Comparison of ENCODE assay signal across 21 mouse cellular contexts in the genomic region with DNA sequence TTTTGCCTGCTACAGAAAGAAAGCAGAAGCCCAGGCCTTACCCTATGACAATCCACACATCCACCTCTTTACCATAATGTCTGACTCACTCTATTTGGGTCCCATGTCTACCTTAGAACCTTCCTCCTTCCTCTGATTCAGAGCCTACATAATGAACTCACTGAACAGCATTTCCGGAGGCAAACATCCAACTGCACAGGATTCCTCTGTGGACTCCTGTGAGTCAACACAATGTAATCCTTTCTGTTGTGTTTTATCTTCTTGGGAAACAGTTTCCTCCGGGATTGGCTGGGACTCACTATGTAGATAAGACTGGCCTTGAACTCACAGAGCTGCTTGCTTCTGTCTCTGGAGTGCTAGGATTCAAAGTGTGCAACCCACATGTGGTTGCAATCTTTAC. TPM values are rescaled to one million over a fixed set of nuclear protein-coding genes. Genes with fewer than 3 reads are reported as not detected.
DNase-seq lines count a peak whose midpoint lies in the region; ATAC-seq and TF ChIP-seq lines count a peak whose summit lies in the region.
"Had no signal": no experiment of that assay in that cellular context is flagged by ENCODE, and none has a peak within 500 bp of the region (broad histone marks: within the 10 kb centered on the region; RNA-seq: fewer than 3 reads in every experiment).

No protein-coding gene starts in this region.

- TF ChIP-seq CTCF in liver, adult 2 months (IDR thresholded peaks at IDR 0.05; ENCODE audit: low read depth, low read length): no peak
- TF ChIP-seq CTCF in stomach, postnatal 0 days (IDR thresholded peaks at IDR 0.05; ENCODE audit: low read depth): no peak

- no peak for TF ChIP-seq EP300 in stomach, postnatal 0 days (optimal IDR thresholded peaks at IDR 0.05)

- peak; percentile 2 for DNase-seq in adrenal gland, adult 8-10 months
- no peak for DNase-seq in adrenal gland, postnatal 25 days
- peak; percentile 5 for DNase-seq in liver, adult 2 months (ENCODE audit: extremely low read depth, low read depth, low spot score)
- DNase-seq in adrenal gland, postnatal 10 days: peak; percentile 12
- DNase-seq in stomach, postnatal 0 days (ENCODE audit: low spot score): no peak
- DNase-seq in ovary, postnatal 36 days (ENCODE audit: low spot score): no peak
- DNase-seq in retina, postnatal 1 day: no peak
- DNase-seq: cerebellum, adult 9-11 months; forebrain, postnatal 0 days; heart, postnatal 4 days; kidney, adult 18-20 months; kidney, postnatal 25 days; lung, adult 2 months; lung, postnatal 4 days; right cerebral cortex, adult 18-20 months; thymus, postnatal 4 days had no signal

- no peak overlapping the region for H3K4me2 ChIP-seq in liver, embryonic 12.5 days
- no peak overlapping the region for H3K4me2 ChIP-seq in stomach, postnatal 0 days (replicated peaks; ENCODE audit: low read depth)
- H3K4me2 ChIP-seq: midbrain, embryonic 12.5 days; neural tube, embryonic 15.5 days had no signal

- ATAC-seq in liver, embryonic 12.5 days: no peak
- ATAC-seq in stomach, postnatal 0 days (ENCODE audit: low FRiP score, low TSS enrichment): peak; percentile 64
- ATAC-seq: forebrain, postnatal 0 days; hindbrain, postnatal 0 days had no signal

- no peaks in the 10 kb centered on the region for H3K79me2 ChIP-seq in liver, adult 2 months (ENCODE audit: control insufficient read depth, insufficient read depth, low read length)

- no peaks in the 10 kb centered on the region for H3K4me1 ChIP-seq in liver, adult 2 months (ENCODE audit: control insufficient read depth, insufficient read depth, low read length)
- H3K4me1 ChIP-seq in liver, embryonic 12.5 days: no peaks in the 10 kb centered on the region
- no peaks in the 10 kb centered on the region for H3K4me1 ChIP-seq in stomach, postnatal 0 days (replicated peaks; ENCODE audit: control insufficient read depth, insufficient read depth)
- H3K4me1 ChIP-seq: neural tube, embryonic 15.5 days had no signal

- H3K9me3 ChIP-seq in liver, embryonic 12.5 days (replicated peaks): no peaks in the 10 kb centered on the region
- H3K9me3 ChIP-seq in stomach, postnatal 0 days (ENCODE audit: control insufficient read depth, low read length): no peaks in the 10 kb centered on the region
- H3K9me3 ChIP-seq: midbrain, embryonic 12.5 days; neural tube, embryonic 15.5 days had no signal

- no peak overlapping the region for H3K4me3 ChIP-seq in liver, adult 2 months (ENCODE audit: insufficient read depth, low read depth, low read length)
- H3K4me3 ChIP-seq in liver, embryonic 12.5 days: no peak overlapping the region
- no peak overlapping the region for H3K4me3 ChIP-seq in stomach, postnatal 0 days (ENCODE audit: low read depth, low read length)
- H3K4me3 ChIP-seq: midbrain, embryonic 12.5 days; neural tube, embryonic 15.5 days had no signal

- no peak for TF ChIP-seq POLR2A in liver, adult 2 months (IDR thresholded peaks at IDR 0.05; ENCODE audit: extremely low read depth, insufficient read depth, low read length)

- no peak overlapping the region for H3K9ac ChIP-seq in liver, adult 2 months (ENCODE audit: low read depth, low read length)
- H3K9ac ChIP-seq in liver, embryonic 12.5 days: no peak overlapping the region
- H3K9ac ChIP-seq in stomach, postnatal 0 days (ENCODE audit: low read length): no peak overlapping the region
- H3K9ac ChIP-seq: forebrain, postnatal 0 days; midbrain, embryonic 12.5 days; neural tube, embryonic 15.5 days had no signal

- no peaks in the 10 kb centered on the region for H3K36me3 ChIP-seq in liver, adult 2 months (ENCODE audit: control insufficient read depth, insufficient read depth, low read length)
- H3K36me3 ChIP-seq in liver, embryonic 12.5 days: no peaks in the 10 kb centered on the region
- H3K36me3 ChIP-seq in stomach, postnatal 0 days (ENCODE audit: control insufficient read depth, insufficient read depth, low read length): no peaks in the 10 kb centered on the region
- H3K36me3 ChIP-seq: midbrain, embryonic 12.5 days; neural tube, embryonic 15.5 days had no signal

- no peak overlapping the region for H3K27ac ChIP-seq in liver, adult 2 months (replicated peaks; ENCODE audit: insufficient read depth, low read depth, low read length)
- H3K27ac ChIP-seq in liver, embryonic 12.5 days: no peak overlapping the region
- no peak overlapping the region for H3K27ac ChIP-seq in stomach, postnatal 0 days (replicated peaks)
- H3K27ac ChIP-seq: hindbrain, postnatal 0 days; midbrain, embryonic 12.5 days; neural tube, embryonic 15.5 days had no signal

- no peaks in the 10 kb centered on the region for H3K27me3 ChIP-seq in liver, adult 2 months (ENCODE audit: control insufficient read depth, insufficient read depth, low read length)
- no peaks in the 10 kb centered on the region for H3K27me3 ChIP-seq in liver, embryonic 12.5 days (replicated peaks)
- no peaks in the 10 kb centered on the region for H3K27me3 ChIP-seq in stomach, postnatal 0 days (ENCODE audit: control insufficient read depth, insufficient read depth, low read length)
- H3K27me3 ChIP-seq: midbrain, embryonic 12.5 days; neural tube, embryonic 15.5 days had no signal

- 19% methylated on average over 2 of the region's 2 CpGs for WGBS in liver, adult 2 months
- WGBS in liver, embryonic 12.5 days (ENCODE audit: insufficient replicate concordance): 51% methylated on average over 2 of the region's 2 CpGs
- 48% methylated on average over 2 of the region's 2 CpGs for WGBS in stomach, postnatal 0 days

RNA-seq across cellular contexts. Expression of gene Prokr2, which starts 44.9 kb away (rescaled TPM):
- under 1 TPM in 1 of 4 experiments, not detected in 3; 0.07 TPM for total RNA-seq in adrenal gland, adult 8-10 months (2022)
- total RNA-seq in adrenal gland, postnatal 25 days (2021): not detected in 2 replicates
- total RNA-seq in liver, adult 2 months (2014; rRNA removed): not detected in 2 replicates
- not detected in 2 replicates for polyA plus RNA-seq in liver, adult 2 months (2012; rRNA removed)
- polyA plus RNA-seq in liver, embryonic 12.5 days (2016; fragmentation: Nextera tagmentation; extraction: Ambion mirVana): 0.66 and 1.5 TPM in 2 replicates
- total RNA-seq in adrenal gland, postnatal 10 days (2021): not detected
- polyA plus RNA-seq in stomach, postnatal 0 days (2015; fragmentation: Nextera tagmentation; extraction: Ambion mirVana): 0.07 TPM in 1 of 2 replicates, not detected in the other
- total RNA-seq: gastrocnemius, adult 8-10 months had no signal
- polyA plus RNA-seq: lung, adult 2 months had no signal

Comparison
In these comparisons a context has a peak if more than half of its experiments do, and no peak if none do; other contexts are left out.
1. DNase-seq: peak in adrenal gland, adult 8-10 months (single experiment), liver, adult 2 months (single experiment) and adrenal gland, postnatal 10 days (single experiment); none in adrenal gland, postnatal 25 days (single experiment), stomach, postnatal 0 days (single experiment), ovary, postnatal 36 days (single experiment) and retina, postnatal 1 day (single experiment).